Mouse (Mus musculus) right cerebral cortex, postnatal 14 days (tissue): ENCODE measurements around the gene Usb1.

Experiments used
- DNase-seq: peaks from one replicate; pipeline ENCODE4 v3.0.0; 2022

Usb1 gene

DNA sequence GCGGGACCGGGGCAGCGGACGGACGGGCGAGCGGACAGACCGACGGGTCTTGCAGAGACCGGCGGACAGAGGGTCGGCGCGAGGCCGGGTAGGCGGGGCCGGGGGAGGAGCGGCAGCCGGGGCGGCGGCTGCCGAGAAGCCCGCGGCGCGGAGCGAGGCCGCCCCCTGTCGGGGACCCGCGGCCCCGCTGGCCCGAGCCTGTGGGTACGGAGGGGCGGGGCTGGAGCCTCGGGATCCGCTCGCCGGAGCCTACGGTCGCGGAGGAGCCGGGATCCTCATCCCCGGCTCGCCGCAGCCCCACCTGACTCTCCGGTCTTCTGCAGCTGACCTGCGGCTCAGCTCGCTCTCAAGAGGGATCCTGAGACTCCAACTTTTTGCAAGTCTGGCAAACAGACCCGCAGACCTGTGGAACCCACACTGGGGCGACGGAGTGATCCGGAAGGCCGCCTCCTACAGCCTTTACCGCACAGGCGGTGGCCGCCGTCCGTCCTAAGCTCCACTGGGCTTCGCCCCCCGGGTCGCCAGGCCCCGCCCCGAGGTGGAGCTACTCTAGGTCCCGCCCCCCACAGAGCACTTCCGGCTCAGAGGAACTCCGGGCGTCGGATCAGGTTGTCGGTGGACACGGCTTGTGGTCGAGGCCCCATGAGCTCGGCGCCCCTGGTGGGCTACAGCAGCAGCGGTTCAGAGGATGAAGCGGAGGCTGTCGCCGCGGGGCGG is at the start of gene Usb1, which contains the start of gene Zfp319:
Gene Usb1 (plus strand): TSS at position 565 of the 717 bp plus-strand sequence.
Gene Zfp319 (minus strand): TSS at position 231 of the 717 bp plus-strand sequence.
- peak; percentile 94 for DNase-seq

DNA sequence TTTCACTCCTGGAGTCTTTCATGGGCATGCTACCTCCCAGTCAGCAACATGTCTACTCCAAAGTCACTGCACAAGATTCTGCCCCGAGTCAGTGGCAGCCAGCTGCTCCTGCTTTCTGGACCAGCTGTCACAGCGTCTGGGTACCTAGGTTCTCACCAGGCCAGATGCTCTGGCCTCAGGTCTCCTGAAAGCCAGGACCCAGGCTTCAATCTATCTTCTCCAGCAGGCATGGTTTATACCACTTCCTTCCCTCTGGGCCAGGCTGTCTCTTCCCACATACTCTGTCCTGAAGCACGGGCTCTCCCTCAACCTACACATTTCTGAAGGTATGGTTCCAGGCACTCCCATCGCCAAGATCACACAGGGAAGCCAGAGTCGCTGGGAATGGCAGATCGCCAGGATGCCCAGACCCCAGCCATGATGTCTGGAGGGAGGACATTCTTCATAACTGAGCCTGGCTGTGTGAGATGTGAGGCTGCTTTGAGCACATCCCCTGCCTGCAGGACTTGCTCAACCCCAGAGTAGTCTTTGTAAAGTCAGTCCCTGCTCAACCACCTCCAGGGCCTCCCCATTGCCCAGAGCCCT is 42.9 kb upstream of the Usb1 start:
- no peak for DNase-seq

DNA sequence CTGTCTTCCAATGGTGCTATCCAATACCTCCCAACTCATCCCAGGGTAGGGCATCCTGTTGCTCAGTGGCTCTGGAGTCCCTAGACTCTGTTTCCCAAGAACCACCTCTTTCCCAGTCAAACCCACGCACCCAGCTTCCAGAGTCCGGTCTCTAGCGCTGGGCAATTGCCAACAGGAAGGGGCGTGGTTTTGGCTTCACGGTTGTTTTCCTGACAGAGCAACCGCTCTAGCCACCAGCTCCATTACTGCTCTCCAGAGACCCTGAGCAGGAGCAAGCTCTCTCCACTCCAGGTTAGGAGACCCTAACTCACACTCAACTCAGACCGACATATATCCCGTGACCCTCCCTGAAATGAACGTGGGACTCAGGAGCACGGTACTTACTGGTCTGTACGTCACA is 38.9 kb upstream of the Usb1 start:
- no peak for DNase-seq

DNA sequence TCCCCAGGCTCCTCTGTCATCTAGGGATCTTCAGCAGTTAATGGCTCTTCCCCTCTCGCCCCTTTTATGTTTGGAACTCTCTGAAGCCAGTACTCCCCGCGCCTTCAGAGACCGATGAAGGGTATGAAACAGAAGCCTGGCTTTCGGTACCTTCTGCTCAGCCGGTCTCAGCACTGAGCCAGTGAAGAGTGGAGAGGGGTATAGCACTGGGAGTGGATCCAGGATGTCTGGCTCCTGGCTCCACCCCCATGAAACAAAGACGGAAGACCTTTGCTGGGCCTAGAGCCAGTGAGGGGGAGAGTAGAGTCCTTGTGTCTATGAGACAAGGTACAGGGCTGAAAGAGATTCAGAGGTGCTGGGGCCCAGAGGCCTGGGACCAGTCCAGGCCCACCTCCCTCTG is 38.2 kb upstream of the Usb1 start:
- DNase-seq, result no peak

DNA sequence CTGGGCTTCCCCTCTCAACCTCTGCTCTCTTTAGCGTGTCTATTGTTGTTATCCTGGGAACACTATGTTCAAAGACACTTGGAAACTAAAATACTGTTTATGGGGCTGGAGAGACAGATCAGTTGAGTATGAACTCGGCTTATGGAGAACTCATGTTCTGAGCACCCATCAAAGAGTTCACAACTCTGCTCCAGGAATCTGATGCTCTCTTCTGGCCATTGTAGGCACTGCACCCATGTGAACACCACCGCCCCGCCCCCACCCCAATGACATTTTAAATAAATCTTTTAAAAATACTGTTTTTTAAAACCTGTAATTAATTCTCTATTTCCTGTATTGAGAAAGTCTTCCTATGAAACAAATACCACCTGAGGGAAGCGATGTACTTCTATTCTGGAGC is 29.7 kb upstream of the Usb1 start:
- DNase-seq, result no peak

DNA sequence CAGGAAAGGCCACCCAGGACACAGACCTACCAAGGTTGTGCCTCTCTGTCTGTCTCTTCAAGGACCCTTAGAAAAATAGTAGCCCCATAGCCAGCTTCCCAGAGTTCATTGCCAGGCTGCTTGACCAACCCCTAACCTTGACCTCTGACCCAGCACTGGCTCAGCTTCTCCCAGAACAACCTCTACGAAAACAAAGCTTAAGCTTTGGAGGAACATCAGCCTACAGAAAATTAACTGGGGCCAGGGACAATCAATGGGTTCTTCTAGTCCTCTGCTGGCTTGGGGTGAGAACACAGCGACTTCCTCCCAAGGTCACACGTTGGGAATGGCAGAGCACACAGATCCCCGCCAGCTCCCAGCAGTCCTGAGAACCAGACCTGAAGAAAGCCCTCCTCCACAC is 26.6 kb upstream of the Usb1 start:
- DNase-seq, result no peak

DNA sequence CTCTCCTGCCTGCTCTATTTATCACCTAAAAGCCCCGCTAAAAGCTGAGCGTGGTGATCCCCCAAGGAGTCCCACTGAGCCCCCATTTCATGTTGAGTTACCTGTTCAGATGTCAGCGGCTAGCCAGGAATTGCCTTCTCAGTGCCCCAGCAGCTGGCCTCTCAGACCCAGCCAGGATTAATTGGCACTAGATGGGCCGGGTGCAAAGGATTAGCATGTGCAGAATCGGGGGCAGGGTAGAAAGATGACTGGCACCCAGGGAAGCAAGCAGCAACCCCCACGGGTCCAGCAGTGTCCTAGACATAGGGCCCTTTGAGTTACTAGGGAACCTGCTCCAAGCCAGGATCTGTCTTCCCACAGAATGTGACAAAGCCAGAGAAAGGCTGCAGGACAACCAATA is 25.7 kb upstream of the Usb1 start, which contains the start of gene Cngb1:
Gene Cngb1 (minus strand): TSS at position 155 of the 400 bp plus-strand sequence.
- DNase-seq, result no peak

DNA sequence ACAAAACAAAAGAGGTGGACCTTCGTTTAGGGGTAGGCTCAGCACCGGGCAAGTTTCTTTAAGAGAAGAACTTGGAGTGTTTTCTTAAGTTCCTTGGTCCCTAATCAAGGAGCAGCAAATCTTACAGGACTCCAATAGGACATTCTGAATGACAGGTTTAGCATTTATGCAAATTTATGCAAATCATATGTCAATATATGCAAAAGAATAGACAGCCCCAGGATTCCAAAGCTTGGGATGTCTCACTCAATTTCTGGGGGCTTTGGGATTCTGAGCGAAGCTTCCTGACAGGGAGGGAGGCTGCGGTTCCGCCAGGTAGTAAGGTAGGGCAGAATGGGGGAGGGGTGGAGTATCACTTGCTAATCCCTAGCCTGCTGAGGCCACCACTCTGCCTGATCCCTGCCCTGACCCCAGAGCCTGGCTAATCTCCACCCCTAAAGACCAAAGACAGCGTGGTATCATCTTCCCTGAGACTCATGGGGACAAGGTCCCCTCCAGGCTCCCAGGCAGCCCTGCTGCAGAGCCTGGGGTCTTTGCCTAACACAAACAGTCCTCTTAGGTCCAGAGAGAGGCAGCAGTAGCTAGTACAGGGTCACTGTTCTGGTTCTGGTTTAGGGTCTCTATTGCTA is 21.6 kb upstream of the Usb1 start, which contains the start of gene Tepp:
Gene Tepp (plus strand): TSS at position 225 of the 629 bp plus-strand sequence.
- no peak for DNase-seq

DNA sequence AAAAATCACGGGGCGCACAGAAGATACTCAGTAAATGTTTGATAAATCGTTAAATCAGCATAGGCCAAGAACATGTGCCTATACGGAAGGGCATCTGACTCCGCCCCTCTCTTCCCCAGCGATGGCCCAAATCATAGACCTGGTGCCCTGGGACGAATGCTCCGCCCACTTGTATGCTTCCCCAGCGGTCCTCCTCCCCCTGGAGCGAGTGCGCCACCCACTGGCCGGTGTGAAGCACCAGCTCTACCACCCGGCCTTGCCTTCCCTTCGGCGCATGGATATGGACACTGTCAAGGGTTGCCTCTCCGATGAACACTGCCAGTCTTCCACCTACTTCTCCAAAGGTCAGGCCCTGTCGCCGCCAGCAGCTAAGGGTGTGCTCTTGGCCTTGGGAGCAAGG is 19.2 kb upstream of the Usb1 start:
- DNase-seq, result no peak

DNA sequence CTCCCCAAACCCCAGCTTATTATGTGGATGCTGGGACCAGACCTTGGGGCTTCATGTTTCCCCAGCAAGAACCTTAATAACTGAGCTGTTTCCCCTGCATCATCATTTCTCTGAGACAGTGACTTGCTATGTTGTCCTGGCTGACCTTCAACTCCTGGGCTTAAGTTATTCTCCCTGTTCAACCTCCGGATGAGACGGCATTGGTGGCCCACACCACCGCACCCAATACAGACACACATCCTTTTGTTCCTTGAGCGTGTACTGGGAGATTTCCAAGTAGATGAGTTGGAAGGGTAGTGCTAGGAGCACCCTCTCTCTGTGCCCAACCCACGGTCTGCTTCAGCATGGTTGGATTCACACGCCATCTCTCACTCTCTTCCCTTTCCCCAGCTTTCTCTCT is 18.2 kb upstream of the Usb1 start:
- no peak for DNase-seq

DNA sequence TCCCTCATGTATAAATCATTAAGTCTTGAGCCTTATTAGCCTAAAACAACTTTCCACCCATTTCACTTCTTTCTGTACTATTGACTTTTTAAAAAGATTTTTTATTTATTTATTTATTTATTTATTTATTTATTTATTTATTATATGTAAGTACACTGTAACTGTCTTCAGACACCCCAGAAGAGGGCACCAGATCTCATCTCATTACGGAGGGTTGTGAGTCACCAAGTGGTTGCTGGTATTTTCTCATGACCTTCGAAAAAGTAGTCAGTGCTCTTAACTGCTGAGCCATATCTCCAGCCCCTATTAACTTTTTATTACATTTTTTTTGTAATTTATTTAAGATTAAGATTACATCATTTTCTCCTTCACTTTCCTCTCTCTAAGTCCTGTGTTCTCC is 17.4 kb upstream of the Usb1 start:
- DNase-seq, result no peak

DNA sequence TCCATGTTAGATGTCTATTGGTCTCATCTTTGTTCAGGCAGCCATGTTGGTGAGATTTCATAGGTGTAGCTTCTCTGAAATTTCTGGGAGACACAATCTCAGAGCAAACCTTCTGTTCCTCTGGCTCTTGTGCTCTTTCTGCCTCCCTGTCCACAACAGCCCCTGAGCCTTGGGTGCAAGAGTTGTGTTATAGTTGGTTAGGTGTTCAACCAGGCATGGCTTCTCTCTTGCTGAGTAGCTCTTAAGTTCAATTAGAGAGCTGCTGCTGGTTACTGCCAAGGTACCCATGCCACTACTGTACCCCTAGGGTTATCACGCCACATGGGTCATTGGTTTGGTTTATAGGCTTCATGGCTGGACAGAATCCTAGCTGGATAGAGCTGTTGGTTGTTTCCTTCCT is 16.7 kb upstream of the Usb1 start:
- DNase-seq, result no peak

DNA sequence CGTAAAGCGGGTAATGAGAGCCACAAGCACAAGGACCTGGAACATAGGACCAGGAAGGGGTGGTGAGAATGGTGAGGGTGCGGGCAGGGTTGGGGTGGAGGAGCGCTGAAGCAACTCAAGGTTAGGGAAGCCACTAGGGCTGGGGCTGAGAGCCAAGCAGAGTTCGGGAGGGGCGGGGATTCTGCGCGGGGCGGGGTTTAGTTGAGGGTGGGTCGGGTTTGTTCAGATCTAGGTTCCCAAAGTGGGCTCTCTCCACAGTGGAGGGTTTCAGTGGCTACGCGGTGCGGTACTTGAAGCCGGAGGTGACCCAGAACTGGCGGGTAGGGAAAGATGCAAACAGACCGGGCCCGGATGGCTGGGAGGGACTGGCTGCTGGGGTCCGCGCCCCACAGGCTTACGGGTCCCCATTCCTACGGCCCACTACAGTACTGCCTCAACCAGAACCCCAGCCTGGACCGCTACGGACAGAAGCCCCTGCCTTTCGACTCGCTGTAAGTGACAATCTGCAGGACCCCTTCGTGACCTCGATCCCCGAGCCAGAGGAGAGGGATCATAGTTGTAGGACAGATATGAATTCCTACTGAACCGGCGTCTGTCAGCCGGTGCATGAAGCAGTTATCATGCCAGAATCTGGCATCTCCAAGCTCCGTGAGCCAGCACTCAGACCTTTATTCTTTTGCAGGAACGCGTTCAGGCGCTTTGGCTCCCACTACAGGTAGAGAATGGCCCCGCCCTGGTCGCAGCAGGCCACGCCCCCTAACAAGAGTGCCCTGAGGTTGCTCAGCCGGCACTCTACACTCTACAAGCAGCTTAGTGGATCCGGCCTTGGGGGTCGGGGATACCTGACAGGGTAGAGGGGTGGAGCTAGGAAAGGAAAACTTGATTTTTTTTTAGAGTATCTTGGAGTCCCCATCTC is 11.6 kb upstream of the Usb1 start:
- DNase-seq, result peak; percentile 31

DNA sequence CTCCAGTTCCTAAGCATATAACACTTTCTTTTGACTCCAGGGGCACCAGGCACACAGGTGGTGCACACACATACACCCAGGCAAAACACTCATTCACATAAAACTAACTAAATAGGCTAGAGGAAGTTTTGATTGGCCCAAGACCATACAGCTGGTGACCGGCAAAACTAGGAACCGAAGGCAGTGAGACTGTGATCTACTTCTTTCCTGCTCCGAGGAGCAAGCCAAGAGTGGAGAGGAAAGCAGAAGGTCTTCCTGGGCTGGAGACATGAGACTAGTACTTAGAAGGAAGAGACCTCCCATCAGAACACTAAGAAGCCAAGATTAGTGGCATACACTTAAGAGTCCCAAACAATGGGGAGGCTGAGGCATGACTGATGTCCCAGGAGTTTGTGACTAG is 8.9 kb upstream of the Usb1 start:
- DNase-seq, result no peak

DNA sequence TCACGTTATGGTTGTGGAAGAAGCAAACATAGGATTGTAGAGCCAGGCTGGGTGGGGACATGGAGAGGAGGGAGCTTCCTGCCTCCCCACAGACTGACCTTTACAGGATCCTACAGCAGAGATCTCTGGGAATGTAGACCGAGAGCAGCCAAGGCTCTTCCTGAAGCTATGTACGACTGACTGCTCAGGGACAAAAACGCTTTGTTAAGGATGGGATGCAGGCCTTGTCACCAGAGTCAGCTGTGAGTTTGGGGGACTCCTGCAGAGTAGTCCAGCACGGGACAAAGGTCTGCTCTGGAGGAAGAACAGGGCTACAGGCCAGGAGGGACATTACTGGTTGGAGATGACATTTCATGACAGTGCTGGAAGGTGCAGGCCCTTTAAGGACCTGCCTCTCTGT is 7.4 kb upstream of the Usb1 start:
- no peak for DNase-seq

DNA sequence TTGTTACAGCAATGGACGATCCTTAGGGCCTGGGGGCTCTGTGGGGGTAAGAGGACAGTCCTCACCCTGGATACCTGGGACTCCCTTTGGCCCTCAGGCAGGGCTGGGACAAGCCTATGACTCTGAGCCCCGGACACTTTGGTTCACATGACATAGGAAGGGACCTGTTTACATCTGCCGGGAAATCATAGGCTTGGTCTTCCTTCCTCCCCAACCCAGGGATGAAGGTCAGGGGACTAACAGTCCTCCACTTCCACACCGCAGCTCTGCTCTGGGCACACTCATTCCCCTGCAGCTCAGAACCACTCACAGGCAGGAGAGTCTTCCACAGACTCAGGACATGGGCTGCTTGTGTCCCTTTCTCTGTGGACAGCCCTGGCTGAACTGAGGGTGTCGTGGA is 5.3 kb upstream of the Usb1 start:
- no peak for DNase-seq

DNA sequence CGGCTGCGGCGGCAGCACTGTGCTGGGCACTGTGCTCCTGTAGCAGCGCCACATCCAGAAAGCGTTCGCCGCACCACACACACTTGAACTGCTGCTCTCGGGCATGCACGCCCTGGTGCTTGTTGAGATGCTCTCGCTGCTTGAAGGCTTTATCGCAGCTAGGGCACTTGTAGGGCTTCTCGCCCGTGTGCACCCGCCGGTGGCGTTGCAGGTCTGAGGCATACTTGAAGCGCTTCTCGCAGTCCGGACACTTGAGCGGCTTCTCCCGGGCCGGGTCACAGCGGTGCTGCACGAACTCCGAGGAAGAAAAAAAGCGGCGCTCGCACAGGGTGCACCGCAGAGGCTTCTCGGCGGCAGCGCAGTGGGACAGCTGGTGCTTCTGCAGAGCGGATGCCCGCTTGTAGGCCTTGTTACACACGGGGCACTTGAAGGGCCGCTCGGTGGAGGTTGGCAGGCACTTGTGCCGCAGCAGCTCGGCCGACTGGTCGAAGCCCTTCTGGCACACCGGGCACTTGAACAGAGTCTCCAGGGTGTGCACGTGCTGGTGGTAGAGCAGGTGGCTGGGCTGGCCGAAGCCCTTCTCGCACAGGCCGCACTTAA is 4.1 kb upstream of the Usb1 start:
- no peak for DNase-seq

DNA sequence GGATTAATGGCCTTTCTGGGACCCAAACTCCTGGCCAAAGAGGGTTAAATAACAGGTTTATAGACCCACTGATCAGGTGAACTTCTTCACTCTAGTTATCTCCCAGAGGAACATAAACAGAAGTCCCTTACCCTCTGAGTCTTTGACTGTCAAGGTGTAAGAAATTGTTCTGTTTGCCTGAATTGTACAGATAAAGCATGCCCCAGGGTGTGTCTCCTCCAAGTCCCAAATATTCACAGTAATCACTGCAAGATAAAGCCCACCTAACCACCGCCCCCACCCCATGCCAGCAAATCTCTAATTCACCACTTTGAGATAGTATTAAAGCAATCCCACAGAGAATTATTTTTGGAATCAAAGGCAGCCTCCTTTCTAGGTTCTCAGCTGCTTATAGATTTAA is 1.7 kb upstream of the Usb1 start:
- no peak for DNase-seq

DNA sequence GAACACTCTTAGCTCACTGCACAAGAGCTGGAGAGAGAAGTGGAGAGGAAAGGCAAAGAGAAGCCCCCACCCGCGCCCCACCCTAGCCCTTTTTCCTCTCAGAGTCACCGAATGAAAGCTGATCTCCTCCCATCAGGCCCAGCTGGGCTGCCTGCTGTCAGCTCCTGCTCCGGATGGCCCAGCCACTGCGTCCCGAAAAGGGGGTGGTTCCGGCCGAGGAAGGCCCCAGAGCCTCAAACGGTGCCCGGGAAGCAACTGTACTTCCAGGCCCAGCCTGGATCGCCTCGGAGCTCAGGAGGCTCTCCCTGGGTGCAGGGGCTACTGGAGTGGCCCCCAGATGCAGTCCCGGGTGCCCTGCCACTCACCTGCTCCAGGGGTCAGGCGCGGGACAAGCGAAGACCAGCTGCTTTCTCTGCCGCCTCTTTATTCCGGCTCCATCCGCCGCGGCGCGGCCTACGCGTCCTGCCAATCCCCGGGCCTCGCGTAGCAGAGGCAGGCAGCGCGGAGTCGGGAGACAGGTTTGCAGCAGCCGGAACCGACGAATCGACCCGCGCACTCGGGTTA is 846 bp upstream of the Usb1 start:
- no peak for DNase-seq

DNA sequence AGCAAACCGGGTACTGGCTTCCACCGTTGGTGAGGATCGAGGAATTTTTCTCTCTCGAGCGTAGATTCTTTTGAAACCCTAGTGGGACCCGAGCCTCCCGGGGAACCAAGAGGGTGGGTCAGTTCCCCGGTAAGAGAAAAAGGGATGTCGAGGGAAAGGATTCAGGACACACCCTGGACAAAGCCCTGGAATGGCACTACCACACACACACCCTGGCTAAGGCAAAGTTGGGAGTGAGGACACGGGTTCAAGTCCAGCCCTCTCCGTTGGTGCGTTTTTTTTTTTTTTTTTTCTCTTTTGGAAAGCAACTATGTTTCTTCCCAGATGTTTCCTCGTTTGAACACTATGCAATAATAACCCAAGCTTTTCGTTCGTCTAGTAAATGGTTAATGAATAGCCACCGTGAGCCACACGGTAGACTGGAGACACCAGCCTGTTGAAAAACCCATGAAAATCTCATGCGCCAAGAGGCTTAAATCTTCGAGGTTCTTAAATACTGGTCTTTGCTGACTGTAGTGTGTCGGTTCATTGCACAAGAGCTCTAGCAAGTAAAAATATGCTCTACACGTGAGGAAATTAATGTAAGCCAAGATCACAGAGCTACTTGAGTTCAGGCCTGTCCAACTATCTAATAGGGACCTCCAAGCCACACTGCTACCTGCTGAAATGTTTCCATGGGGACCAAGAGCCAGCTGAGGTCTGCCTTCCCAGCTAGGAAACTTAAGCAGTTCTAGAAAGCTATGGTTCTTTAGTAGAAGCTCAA is 534 bp downstream of the Usb1 start:
- no peak for DNase-seq

DNA sequence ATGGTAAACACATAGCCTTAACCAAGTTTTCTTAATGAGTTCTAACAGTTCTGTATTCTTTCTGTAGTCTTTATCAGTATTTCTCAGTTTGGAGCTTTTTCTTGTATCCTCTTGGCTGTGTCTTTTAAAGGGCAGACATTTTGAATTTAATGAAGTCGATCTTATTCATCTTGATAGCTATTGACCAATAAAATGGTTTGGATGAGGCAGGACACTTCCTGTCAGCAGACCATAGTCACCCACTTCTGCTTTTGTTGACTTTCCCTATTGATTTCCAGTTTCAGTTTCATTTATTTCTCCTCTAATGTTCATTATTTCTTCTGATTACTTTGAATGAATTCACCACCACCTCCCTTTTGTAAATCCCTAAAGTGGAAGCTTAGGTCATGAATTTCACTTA is 3.6 kb downstream of the Usb1 start:
- no peak for DNase-seq

DNA sequence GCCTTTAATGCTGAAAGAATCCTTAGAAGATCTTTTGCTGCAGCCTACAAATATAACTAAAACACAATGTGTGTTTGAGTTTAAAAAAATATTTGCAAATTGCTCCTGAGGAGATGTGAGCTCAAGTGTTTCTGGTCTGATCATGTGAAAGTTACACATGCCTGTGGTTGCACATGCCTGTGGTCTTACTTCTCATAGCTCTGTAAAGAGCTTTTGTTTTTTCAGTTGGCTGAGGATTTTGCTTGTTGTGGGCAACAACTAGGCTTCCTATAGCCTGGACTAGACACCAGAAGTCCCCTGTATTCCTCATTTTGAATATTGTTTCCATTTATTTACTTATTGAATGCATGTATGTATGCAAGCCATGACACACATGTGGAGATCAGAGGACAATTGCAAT is 4.3 kb downstream of the Usb1 start:
- DNase-seq, result no peak
